Mouse (Mus musculus): Measurements from ENCODE around the gene P2rx6. TPM values are rescaled to one million over a fixed set of nuclear protein-coding genes. Genes with fewer than 3 reads are reported as not detected.

The P2rx6 gene
- polyA plus RNA-seq (2017; shearing (Covaris generic)) = not detected

DNA sequence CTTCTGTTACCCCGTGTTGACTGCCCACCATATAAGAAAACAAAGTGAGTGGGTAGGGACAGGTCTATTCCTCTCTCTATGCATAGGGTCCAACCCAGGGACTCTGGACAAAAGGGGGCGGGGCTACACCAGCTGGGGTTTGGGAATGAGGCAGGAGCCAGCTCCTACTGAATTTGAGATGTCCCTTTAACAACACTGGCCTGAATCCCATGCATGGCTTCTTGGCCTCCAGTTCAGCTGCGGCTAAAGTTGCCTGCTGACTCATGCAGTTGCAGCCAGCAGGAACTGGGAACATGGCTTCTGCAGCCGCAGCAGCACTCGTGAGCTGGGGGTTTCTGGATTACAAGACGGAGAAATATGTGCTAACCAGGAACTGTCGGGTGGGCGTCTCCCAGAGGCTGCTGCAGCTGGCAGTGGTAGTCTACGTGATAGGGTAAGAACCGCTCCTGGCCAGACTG is at the start of gene P2rx6:
Gene P2rx6 (plus strand): TSS at position 135 of the 458 bp plus-strand sequence.

DNA sequence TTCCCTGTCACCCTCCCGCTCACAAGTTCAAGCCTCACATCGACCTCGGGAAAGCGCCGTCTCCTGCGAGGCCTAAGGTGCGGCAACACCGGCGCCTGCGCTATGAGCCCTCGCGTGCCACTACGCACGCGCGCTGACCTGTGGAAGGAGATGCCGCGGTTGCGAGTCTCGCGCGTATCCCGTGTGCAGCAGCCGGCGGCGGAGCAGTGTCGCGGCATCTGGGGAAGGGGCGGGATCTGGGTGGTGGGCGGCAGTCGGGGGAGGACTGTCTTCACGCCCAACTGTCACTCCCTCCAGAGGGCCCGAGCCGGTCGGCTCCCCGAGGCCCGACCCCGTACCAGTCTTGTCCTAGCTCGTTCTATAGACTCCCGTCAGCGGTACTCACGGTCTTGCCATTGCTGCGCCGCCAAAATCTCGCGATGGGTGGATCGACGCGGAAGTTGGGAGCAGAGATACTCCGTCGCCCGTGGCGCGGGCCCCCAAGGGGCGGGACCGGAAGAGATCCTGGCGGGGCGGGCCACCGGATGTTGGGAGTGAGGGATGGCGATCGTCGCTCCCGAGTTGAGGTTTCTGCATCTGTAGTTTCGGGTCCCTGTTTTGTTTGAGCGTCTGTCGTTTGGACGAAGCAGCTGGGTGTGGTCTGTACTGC is 30.9 kb upstream of the P2rx6 start, which contains the start of gene Thap7:
Gene Thap7 (minus strand): TSS at position 497 of the 649 bp plus-strand sequence.

DNA sequence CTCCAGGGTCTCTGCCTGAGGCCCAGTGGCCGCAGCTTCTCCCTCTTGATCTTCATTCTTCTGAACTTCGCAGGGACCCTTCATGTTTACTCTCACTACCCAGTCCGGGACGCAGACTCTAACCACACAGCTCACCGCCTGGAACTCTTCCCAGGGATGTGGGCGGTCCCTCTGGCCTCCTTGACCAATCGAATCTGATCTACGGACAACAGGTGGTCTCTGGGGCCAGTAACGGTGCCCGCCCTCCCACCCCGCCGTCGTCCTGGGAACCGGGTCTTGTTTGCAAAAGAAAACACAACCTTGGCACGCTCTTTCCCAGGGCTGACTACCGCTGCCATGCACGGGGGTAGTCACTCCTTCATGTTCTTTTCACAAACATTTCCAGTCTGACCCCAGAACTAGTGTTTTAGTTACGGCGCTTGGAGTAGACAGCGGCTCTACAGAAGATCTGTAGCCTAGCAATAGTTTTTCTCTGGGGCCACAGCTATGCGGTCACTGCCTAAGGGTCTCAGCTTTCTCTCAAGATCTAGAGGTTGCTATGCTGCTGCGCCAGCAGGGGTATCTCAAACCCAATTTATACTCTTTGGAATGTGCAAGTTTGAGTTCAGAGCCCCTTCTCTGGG is 446 bp upstream of the P2rx6 start, which contains the start of gene Lrrc74b:
Gene Lrrc74b (minus strand): TSS at position 120 of the 623 bp plus-strand sequence.

DNA sequence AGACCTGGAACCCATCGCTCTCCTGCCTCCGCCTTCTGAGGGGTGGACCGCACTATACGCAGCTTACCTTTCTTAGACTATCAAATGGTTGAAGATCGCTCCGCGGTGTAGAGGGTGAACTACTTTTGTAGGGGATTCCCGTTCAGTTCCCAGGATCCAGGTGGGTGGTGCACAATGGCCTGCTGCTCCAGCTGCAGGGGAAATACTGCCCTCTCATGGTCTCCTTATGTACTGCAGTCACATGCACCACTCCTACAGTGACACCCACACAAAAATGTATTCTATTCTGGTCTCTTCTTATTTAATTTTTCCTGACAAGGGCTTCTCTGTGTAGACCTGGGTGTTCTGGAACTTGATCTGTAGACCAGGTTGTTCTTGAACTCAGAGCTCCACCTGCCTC is 21.4 kb downstream of the P2rx6 start, which contains the start of gene Slc7a4:
Gene Slc7a4 (minus strand): TSS at position 151 of the 400 bp plus-strand sequence.

DNA sequence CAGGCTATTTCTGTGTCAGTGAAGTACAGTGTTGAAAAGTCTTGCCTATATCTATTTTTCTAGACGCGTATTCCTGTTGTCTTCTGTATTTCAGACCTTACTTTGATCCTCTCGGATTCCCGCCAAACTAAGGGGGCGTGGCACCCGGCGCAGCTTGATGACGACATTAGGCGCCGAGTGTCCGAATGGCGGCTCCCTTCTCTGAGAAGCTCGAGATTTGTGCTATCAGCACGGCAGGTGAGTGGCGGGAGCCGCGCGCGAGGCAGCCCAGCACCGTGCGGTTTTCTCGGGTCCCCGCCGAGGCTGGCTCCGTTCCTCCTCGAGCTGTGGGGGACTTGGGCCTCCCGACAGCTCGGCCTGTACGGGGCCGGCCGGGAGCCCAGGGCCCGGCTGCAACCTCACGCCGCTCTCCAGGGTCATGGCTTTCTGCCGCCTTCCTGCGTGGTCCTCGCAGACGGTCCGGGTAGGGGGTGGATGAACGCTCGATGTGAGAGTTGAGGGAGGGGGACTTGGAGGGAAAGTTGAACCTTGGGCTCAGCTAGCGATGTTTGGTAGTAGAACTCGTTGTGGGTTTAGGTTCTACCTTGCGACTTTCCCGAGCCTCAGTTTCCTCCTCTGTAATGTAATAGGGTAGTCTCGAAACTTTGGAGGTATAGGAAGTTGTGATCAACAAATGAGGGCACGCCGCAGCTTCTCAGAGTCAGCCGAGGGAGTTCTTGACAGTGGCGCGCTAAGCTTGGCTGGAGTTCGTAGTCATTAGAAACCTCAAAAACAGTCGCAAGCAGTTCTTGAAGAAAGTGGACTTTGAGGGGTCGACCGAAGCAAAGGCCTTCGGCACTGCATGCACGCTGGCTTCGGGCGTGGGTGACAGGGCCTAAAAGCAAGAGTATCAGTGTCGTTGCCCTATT is 57.8 kb downstream of the P2rx6 start, which contains the start of gene Smpd4:
Gene Smpd4 (plus strand): TSS at position 157 of the 908 bp plus-strand sequence.

Other genes starting within 250 kb of the P2rx6 start
- gene Serpind1, start 230.5 kb upstream of the P2rx6 start, polyA plus RNA-seq (2017; shearing (Covaris generic)) = 0.29 TPM
- gene Snap29, start 155.9 kb upstream of the P2rx6 start, polyA plus RNA-seq (2017; shearing (Covaris generic)) = 19.4 TPM
- gene Pi4ka, start 155.6 kb upstream of the P2rx6 start, polyA plus RNA-seq (2017; shearing (Covaris generic)) = 71.0 TPM
- 65.7 TPM for gene Crkl, start 109.9 kb upstream of the P2rx6 start, polyA plus RNA-seq (2017; shearing (Covaris generic))
- gene Aifm3, start 72.3 kb upstream of the P2rx6 start, polyA plus RNA-seq (2017; shearing (Covaris generic)) = not detected
- gene Lztr1, start 53.2 kb upstream of the P2rx6 start, polyA plus RNA-seq (2017; shearing (Covaris generic)) = 72.2 TPM
- gene Thap7, start 30.7 kb upstream of the P2rx6 start, polyA plus RNA-seq (2017; shearing (Covaris generic)) = 80.5 TPM
- not detected for gene Lrrc74b, start 638 bp upstream of the P2rx6 start, polyA plus RNA-seq (2017; shearing (Covaris generic))
- 1.6 TPM for gene Slc7a4, start 21.3 kb downstream of the P2rx6 start, polyA plus RNA-seq (2017; shearing (Covaris generic))
- gene Smpd4, start 57.5 kb downstream of the P2rx6 start, polyA plus RNA-seq (2017; shearing (Covaris generic)) = 20.8 TPM
- 0.72 TPM for gene Ccdc74a, start 84.6 kb downstream of the P2rx6 start, polyA plus RNA-seq (2017; shearing (Covaris generic))
- 134 TPM for gene Med15, start 171.0 kb downstream of the P2rx6 start, polyA plus RNA-seq (2017; shearing (Covaris generic))
- 19.7 TPM for gene Klhl22, start 197.7 kb downstream of the P2rx6 start, polyA plus RNA-seq (2017; shearing (Covaris generic))
- gene Scarf2, start 235.4 kb downstream of the P2rx6 start, polyA plus RNA-seq (2017; shearing (Covaris generic)) = not detected